Mouse (Mus musculus): Measurements from ENCODE around the gene Lnpk.
A peak's percentile ranks its signal among the peaks of the same experiment; 100 is the strongest.

Lnpk gene

GRCm38 (mm10) chr2:74578843-74579489, at the start of gene Lnpk:
Gene Lnpk, minus strand, starts transcription at chr2:74579435.
- DNase-seq (ENCODE audit: low spot score in 2 of 2) = peak; percentile 92 to 93

- DNase-seq (ENCODE audit: low spot score in 2 of 2) = no peak
Observed at GRCm38 (mm10) chr2:74620368-74620767, 41.1 kb upstream of the Lnpk start.

- DNase-seq (ENCODE audit: low spot score in 2 of 2) = no peak
Observed at GRCm38 (mm10) chr2:74619676-74620246, 40.5 kb upstream of the Lnpk start.

GRCm38 (mm10) chr2:74617706-74618105, 38.5 kb upstream of the Lnpk start:
- no peak for DNase-seq (ENCODE audit: low spot score in 2 of 2)

GRCm38 (mm10) chr2:74611406-74611805, 32.2 kb upstream of the Lnpk start:
- DNase-seq (ENCODE audit: low spot score in 2 of 2) = no peak

GRCm38 (mm10) chr2:74609350-74609749, 30.1 kb upstream of the Lnpk start:
- DNase-seq (ENCODE audit: low spot score in 2 of 2) = no peak

GRCm38 (mm10) chr2:74606087-74606760, 27.0 kb upstream of the Lnpk start:
- no peak for DNase-seq (ENCODE audit: low spot score in 2 of 2)

GRCm38 (mm10) chr2:74604011-74604410, 24.8 kb upstream of the Lnpk start:
- no peak for DNase-seq (ENCODE audit: low spot score in 2 of 2)

GRCm38 (mm10) chr2:74602483-74602882, 23.2 kb upstream of the Lnpk start:
- DNase-seq (ENCODE audit: low spot score in 2 of 2) = no peak

GRCm38 (mm10) chr2:74597169-74597568, 17.9 kb upstream of the Lnpk start:
- no peak for DNase-seq (ENCODE audit: low spot score in 2 of 2)

- DNase-seq (ENCODE audit: low spot score in 2 of 2) = no peak
Observed at GRCm38 (mm10) chr2:74596094-74596493, 16.9 kb upstream of the Lnpk start.

- DNase-seq (ENCODE audit: low spot score in 2 of 2) = peak; percentile 42 to 49
Observed at GRCm38 (mm10) chr2:74578146-74578842, 941 bp downstream of the Lnpk start.

GRCm38 (mm10) chr2:74570390-74570789, 8.8 kb downstream of the Lnpk start:
- DNase-seq (ENCODE audit: low spot score in 2 of 2) = no peak

GRCm38 (mm10) chr2:74559822-74560221, 19.4 kb downstream of the Lnpk start:
- DNase-seq (ENCODE audit: low spot score in 2 of 2) = no peak

GRCm38 (mm10) chr2:74559092-74559491, 20.1 kb downstream of the Lnpk start:
- no peak for DNase-seq (ENCODE audit: low spot score in 2 of 2)

- no peak for DNase-seq (ENCODE audit: low spot score in 2 of 2)
Observed at GRCm38 (mm10) chr2:74557451-74557850, 21.8 kb downstream of the Lnpk start.

- no peak for DNase-seq (ENCODE audit: low spot score in 2 of 2)
Observed at GRCm38 (mm10) chr2:74551929-74552328, 27.3 kb downstream of the Lnpk start.

GRCm38 (mm10) chr2:74548306-74548705, 30.9 kb downstream of the Lnpk start:
- DNase-seq (ENCODE audit: low spot score in 2 of 2) = no peak

- no peak for DNase-seq (ENCODE audit: low spot score in 2 of 2)
Observed at GRCm38 (mm10) chr2:74508302-74508701, 70.9 kb downstream of the Lnpk start.

GRCm38 (mm10) chr2:74506439-74506838, 72.8 kb downstream of the Lnpk start:
- DNase-seq (ENCODE audit: low spot score in 2 of 2) = no peak

- no peak for DNase-seq (ENCODE audit: low spot score in 2 of 2)
Observed at GRCm38 (mm10) chr2:74500307-74500706, 78.9 kb downstream of the Lnpk start.

GRCm38 (mm10) chr2:74497851-74498250, 81.4 kb downstream of the Lnpk start:
- no peak for DNase-seq (ENCODE audit: low spot score in 2 of 2)

- DNase-seq (ENCODE audit: low spot score in 2 of 2) = no peak
Observed at GRCm38 (mm10) chr2:74491426-74491825, 87.8 kb downstream of the Lnpk start.
